Comparison of ENCODE assay signal across 7 mouse cellular contexts in genomic region chrX:102251221-102251936, GRCm38 (mm10). TPM values are rescaled to one million over a fixed set of nuclear protein-coding genes. Genes with fewer than 3 reads are reported as not detected.
DNase-seq lines count a peak whose midpoint lies in the region; ATAC-seq and TF ChIP-seq lines count a peak whose summit lies in the region.

No protein-coding gene starts in this region.

- H3K4me2 ChIP-seq in lung, embryonic 14.5 days: peak overlapping the region; percentile 84
- peak overlapping the region; percentile 80 for H3K4me2 ChIP-seq in embryonic facial prominence, embryonic 12.5 days (replicated peaks)
- H3K4me2 ChIP-seq in hindbrain, postnatal 0 days (ENCODE audit: low read depth, low read length): peak overlapping the region; percentile 70

- ATAC-seq in lung, embryonic 14.5 days (ENCODE audit: insufficient read depth): peak; percentile 59
- 0 out of 2 replicates have a peak, but pooled peaks have one; percentile 29 for ATAC-seq in embryonic facial prominence, embryonic 12.5 days (ENCODE audit: insufficient number of reproducible peaks, insufficient read depth, low FRiP score, low TSS enrichment)
- ATAC-seq in hindbrain, postnatal 0 days: peak; percentile 4

- H3K4me3 ChIP-seq in lung, embryonic 14.5 days (ENCODE audit: low read depth, low read length): peak overlapping the region; percentile 49
- peak overlapping the region; percentile 50 for H3K4me3 ChIP-seq in embryonic facial prominence, embryonic 12.5 days
- peak overlapping the region; percentile 52 for H3K4me3 ChIP-seq in hindbrain, postnatal 0 days (ENCODE audit: low read length)

- H3K4me1 ChIP-seq in lung, embryonic 14.5 days (ENCODE audit: insufficient read depth): no peaks in the 10 kb centered on the region
- no peaks in the 10 kb centered on the region for H3K4me1 ChIP-seq in embryonic facial prominence, embryonic 12.5 days
- no peaks in the 10 kb centered on the region for H3K4me1 ChIP-seq in hindbrain, postnatal 0 days (ENCODE audit: insufficient read depth, low read length)

- peak overlapping the region; percentile 40 for H3K9ac ChIP-seq in lung, embryonic 14.5 days
- H3K9ac ChIP-seq in embryonic facial prominence, embryonic 12.5 days: peak overlapping the region; percentile 59
- peak overlapping the region; percentile 41 for H3K9ac ChIP-seq in hindbrain, postnatal 0 days (replicated peaks; ENCODE audit: low read length)

- TF ChIP-seq CTCF in lung, embryonic 14.5 days (IDR thresholded peaks at IDR 0.05; ENCODE audit: low read depth): no peak
- TF ChIP-seq CTCF in hindbrain, postnatal 0 days (IDR thresholded peaks at IDR 0.05; ENCODE audit: low read depth): no peak

- no peak overlapping the region for H3K27ac ChIP-seq in lung, embryonic 14.5 days (ENCODE audit: low read depth)
- peak overlapping the region; percentile 57 for H3K27ac ChIP-seq in embryonic facial prominence, embryonic 12.5 days
- peak overlapping the region; percentile 32; the same call in 1 of the 2 replicates for H3K27ac ChIP-seq in hindbrain, postnatal 0 days

- 7% methylated on average over 55 of the region's 80 CpGs for WGBS in lung, embryonic 14.5 days
- 10% methylated on average over 40 of the region's 80 CpGs for WGBS in embryonic facial prominence, embryonic 12.5 days
- WGBS in hindbrain, postnatal 0 days: 29% methylated on average over 76 of the region's 80 CpGs

- H3K27me3 ChIP-seq in lung, embryonic 14.5 days (ENCODE audit: insufficient read depth, low read length): peaks cover 33% of the 10 kb centered on the region
- H3K27me3 ChIP-seq in embryonic facial prominence, embryonic 12.5 days: peaks cover 48% of the 10 kb centered on the region
- H3K27me3 ChIP-seq in hindbrain, postnatal 0 days (ENCODE audit: insufficient read depth, low read length): no peaks in the 10 kb centered on the region

- H3K36me3 ChIP-seq in lung, embryonic 14.5 days (ENCODE audit: insufficient read depth): no peaks in the 10 kb centered on the region
- H3K36me3 ChIP-seq in embryonic facial prominence, embryonic 12.5 days: no peaks in the 10 kb centered on the region
- H3K36me3 ChIP-seq in hindbrain, postnatal 0 days (ENCODE audit: insufficient read depth, low read length): no peaks in the 10 kb centered on the region

- DNase-seq in lung, embryonic 14.5 days: no peak
- no peak for DNase-seq in lung, adult 18-20 months
- peak; percentile 21 for DNase-seq in adrenal gland, postnatal 25 days
- DNase-seq in hindbrain, postnatal 0 days (ENCODE audit: low spot score): peak; percentile 5
- peak; percentile 11 to 22 for DNase-seq in lung, postnatal 4 days
- DNase-seq in testis, postnatal 14 days (ENCODE audit: low spot score): peak; percentile 17

- no peaks in the 10 kb centered on the region for H3K9me3 ChIP-seq in lung, embryonic 14.5 days (ENCODE audit: low read depth, low read length)
- no peaks in the 10 kb centered on the region for H3K9me3 ChIP-seq in embryonic facial prominence, embryonic 12.5 days
- no peaks in the 10 kb centered on the region for H3K9me3 ChIP-seq in hindbrain, postnatal 0 days (ENCODE audit: low read length)

RNA-seq across cellular contexts. Expression of gene Cited1, which starts 0.6 kb away (rescaled TPM):
- polyA plus RNA-seq in lung, embryonic 14.5 days (2014; fragmentation: Nextera tagmentation; extraction: Ambion mirVana): 6.2 and 8.9 TPM in 2 replicates
- total RNA-seq in adrenal gland, postnatal 25 days (2021): 0.73 and 1.9 TPM in 2 replicates
- polyA plus RNA-seq in embryonic facial prominence, embryonic 12.5 days (2016; fragmentation: Nextera tagmentation; extraction: Ambion mirVana): 30.2 and 32.1 TPM in 2 replicates
- 5.4 and 21.2 TPM in 2 replicates for total RNA-seq in hindbrain, postnatal 0 days (2014; rRNA removed)
- 18.2 and 20.5 TPM in 2 replicates for polyA plus RNA-seq in hindbrain, postnatal 0 days (2015; fragmentation: Nextera tagmentation; extraction: Ambion mirVana)

Comparison
In these comparisons a context has a peak if more than half of its experiments do, and no peak if none do; other contexts are left out.
1. DNase-seq: peak in adrenal gland, postnatal 25 days (single experiment), hindbrain, postnatal 0 days (single experiment), lung, postnatal 4 days (2 of 2) and testis, postnatal 14 days (single experiment); none in lung, embryonic 14.5 days (single experiment) and lung, adult 18-20 months (0 of 2).
2. ATAC-seq: peak in every context shown above with its lines; median percentile 59 in lung, embryonic 14.5 days; 29 in embryonic facial prominence, embryonic 12.5 days; 4 in hindbrain, postnatal 0 days.
3. Peak in every context shown above with its lines, with median percentiles within 50 percentile points of each other: H3K4me2 ChIP-seq, H3K4me3 ChIP-seq and H3K9ac ChIP-seq.